Mouse (Mus musculus) brain, embryonic 14.5 days (tissue): ENCODE results near the gene Lmx1a. TPM values are rescaled to one million over a fixed set of nuclear protein-coding genes. Genes with fewer than 3 reads are reported as not detected.

Experiments
- DNase-seq: peaks from one replicate; pipeline ENCODE4 v3.0.0-alpha.2; 2011; ENCODE audit warnings: low read depth
- CTCF ChIP-seq: fragments of 200-500 bp; IDR thresholded peaks from 2 replicates; pipeline ENCODE4 v1.5.1; 2012; ENCODE audit warnings: inconsistent platforms, mild to moderate bottlenecking, moderate library complexity, borderline replicate concordance; ENCODE audit not compliant: insufficient read depth, insufficient read length; ENCODE audit errors: extremely low read depth
- POLR2A ChIP-seq: fragments of 200-500 bp; IDR thresholded peaks from 2 replicates; pipeline ENCODE4 v1.6.1; 2012; ENCODE audit warnings: mild to moderate bottlenecking, inconsistent platforms, borderline replicate concordance; ENCODE audit not compliant: poor library complexity, insufficient read depth, insufficient read length, severe bottlenecking; ENCODE audit errors: extremely low read depth
- polyA plus RNA-seq: library from polyadenylated mRNA; depleted of rRNA; stranded (reverse); fragments of >200 nt; gene quantifications from 2 replicates; pipeline ENCODE4 v1.2.3, GENCODE M21; 2012; rRNA removed

Lmx1a gene
- polyA plus RNA-seq, result 4.5 and 8.4 TPM in 2 replicates

- TF ChIP-seq CTCF (no peak), POLR2A (no peak)
Measured at GRCm38 (mm10) chr1:167689232-167689261, at the start of gene Lmx1a. Gene Lmx1a, plus strand, starts transcription at chr1:167689237.

GRCm38 (mm10) chr1:167644866-167645537 lies 44.0 kb upstream of the Lmx1a start:
- TF ChIP-seq POLR2A, result no peak
- TF ChIP-seq CTCF, result peak; percentile 95
- DNase-seq, result peak; percentile 85

More at GRCm38 (mm10) chr1:167689232-167689261, at the start of gene Lmx1a:
- DNase-seq, result no peak

GRCm38 (mm10) chr1:167648670-167649069 lies 40.4 kb upstream of the Lmx1a start:
- DNase-seq, result no peak
- TF ChIP-seq POLR2A, result no peak

GRCm38 (mm10) chr1:167649122-167649633 lies 39.9 kb upstream of the Lmx1a start:
- no peak for TF ChIP-seq POLR2A
- TF ChIP-seq CTCF, result no peak
- DNase-seq, result no peak

GRCm38 (mm10) chr1:167652336-167652735 lies 36.7 kb upstream of the Lmx1a start:
- TF ChIP-seq POLR2A (no peak), CTCF (no peak)
- DNase-seq, result no peak

DNA sequence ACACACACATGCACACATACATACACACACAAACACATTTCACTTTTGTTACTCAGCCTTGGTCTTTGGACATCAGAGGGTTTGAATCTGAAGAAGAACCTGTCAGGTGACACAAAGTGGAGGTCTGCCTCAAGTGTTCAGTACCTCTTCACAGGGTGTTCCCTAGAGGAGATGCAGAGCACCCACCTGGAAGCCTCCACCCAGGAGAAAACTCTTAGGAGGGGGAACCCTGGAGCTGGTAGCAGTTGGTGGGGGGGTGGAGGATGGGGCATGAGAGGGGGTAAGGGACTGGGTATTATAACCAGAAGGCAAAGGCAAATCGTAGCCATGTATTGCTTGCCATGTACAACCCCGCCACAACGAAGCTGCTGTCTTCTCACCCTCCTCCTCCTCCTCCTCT lies 30.0 kb upstream of the Lmx1a start:
- TF ChIP-seq CTCF (no peak), POLR2A (no peak)
- DNase-seq, result no peak

- no peak for TF ChIP-seq CTCF
- no peak for TF ChIP-seq POLR2A
Measured at GRCm38 (mm10) chr1:167660521-167661101, 28.4 kb upstream of the Lmx1a start.

GRCm38 (mm10) chr1:167661123-167661522 lies 27.9 kb upstream of the Lmx1a start:
- DNase-seq, result no peak
- no peak for TF ChIP-seq CTCF
- TF ChIP-seq POLR2A, result no peak

More at GRCm38 (mm10) chr1:167660521-167661101, 28.4 kb upstream of the Lmx1a start:
- DNase-seq, result peak; percentile 94

DNA sequence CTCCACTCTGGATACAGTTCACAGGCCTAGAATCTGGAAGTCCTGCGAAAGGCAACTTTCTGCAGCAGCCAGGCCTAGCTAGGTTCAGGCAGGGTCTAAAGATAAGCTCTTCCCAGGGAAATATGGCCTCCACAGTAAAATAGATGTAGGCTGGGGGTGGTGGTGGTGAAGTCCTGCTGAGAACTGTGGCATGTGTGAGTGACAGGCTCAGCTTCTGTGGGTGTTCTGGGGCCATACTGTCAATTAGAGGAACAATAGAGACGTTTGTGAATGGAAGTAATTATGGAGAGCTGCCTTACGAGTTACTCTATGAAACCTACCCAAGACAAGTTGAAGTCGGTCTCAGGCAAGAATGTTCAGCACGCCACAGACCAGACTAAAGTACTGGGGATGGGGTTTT lies 25.9 kb upstream of the Lmx1a start:
- DNase-seq, result peak; percentile 47
- TF ChIP-seq CTCF (no peak), POLR2A (no peak)

GRCm38 (mm10) chr1:167669796-167670195 lies 19.2 kb upstream of the Lmx1a start:
- peak; percentile 60 for DNase-seq
- TF ChIP-seq CTCF (peak; percentile 86), POLR2A (no peak)

- TF ChIP-seq POLR2A, result no peak
- no peak for TF ChIP-seq CTCF
- no peak for DNase-seq
Measured at GRCm38 (mm10) chr1:167672433-167672987, 16.5 kb upstream of the Lmx1a start.

GRCm38 (mm10) chr1:167679061-167679460 lies 10.0 kb upstream of the Lmx1a start:
- DNase-seq, result no peak
- TF ChIP-seq CTCF (no peak), POLR2A (no peak)
